Mouse (Mus musculus) cerebellum, adult 2 months (tissue): ENCODE data around the gene Cr1l. TPM values are rescaled to one million over a fixed set of nuclear protein-coding genes. Genes with fewer than 3 reads are reported as not detected.
A peak's percentile ranks its signal among the peaks of the same experiment; 100 is the strongest.

Experiments
- DNase-seq, 2 experiments: peaks; one replicate each; pipeline ENCODE4 v3.0.0; 2021
- H3K27ac ChIP-seq: fragments of 200-500 bp; 2 replicates; pipeline ENCODE4 v1.5.1; 2012; ENCODE audit warnings: low read length, control low read depth, inconsistent platforms; ENCODE audit not compliant: insufficient read depth
- H3K27me3 ChIP-seq: fragments of 200-500 bp; 2 replicates; pipeline ENCODE4 v1.6.1; 2012; ENCODE audit warnings: inconsistent platforms, mild to moderate bottlenecking, low read length, moderate library complexity; ENCODE audit not compliant: control insufficient read depth, insufficient read depth
- H3K4me1 ChIP-seq: fragments of 200-500 bp; 2 replicates; pipeline ENCODE4 v1.6.1; 2011; ENCODE audit warnings: low read length; ENCODE audit not compliant: control insufficient read depth, insufficient read depth
- H3K4me3 ChIP-seq: fragments of 200-500 bp; replicated peaks from 2 replicates; pipeline ENCODE3; 2011; ENCODE audit warnings: mild to moderate bottlenecking, low read depth, low read length, control low read depth; ENCODE audit not compliant: insufficient read depth
- CTCF ChIP-seq: fragments of 200-500 bp; IDR thresholded peaks from 2 replicates; pipeline ENCODE4 v1.5.1; 2011; ENCODE audit warnings: low read depth, mild to moderate bottlenecking, control low read depth, low read length, moderate library complexity, borderline replicate concordance; ENCODE audit not compliant: insufficient read depth
- POLR2A ChIP-seq: fragments of 200-500 bp; IDR thresholded peaks from 2 replicates; pipeline ENCODE4 v1.6.1; 2011; ENCODE audit warnings: low read length, control low read depth, borderline replicate concordance; ENCODE audit not compliant: insufficient read depth
- WGBS: fragments of 180-500 bp; shearing (Covaris S2); methylation state at CpG from one replicate; pipeline ENCODE4 v1.1.7; 2018; 5-methylcytosine and 5-hydroxymethylcytosine counted together
- polyA plus RNA-seq: library from polyadenylated mRNA; depleted of rRNA; stranded (reverse); fragments of >200 nt; gene quantifications from 2 replicates; pipeline ENCODE4 v1.2.3, GENCODE M21; 2012; rRNA removed

Cr1l gene
- polyA plus RNA-seq: 26.6 and 29.0 TPM in 2 replicates

GRCm38 (mm10) chr1:195130953-195131674 is at the start of gene Cr1l:
TSS of gene Cr1l (minus strand) at chr1:195131586.
- H3K4me3 ChIP-seq: peak within 1 kb of the TSS; percentile 79
- under 1% methylated on average over 31 of the region's 31 CpGs for WGBS
- H3K27me3 ChIP-seq: no peaks in the 10 kb centered on the region
- H3K27ac ChIP-seq: peak within 1 kb of the TSS; percentile 70; the same call in 1 of the 2 replicates
- DNase-seq: peak; percentile 86
- H3K4me1 ChIP-seq: no peaks in the 10 kb centered on the region
- peak; percentile 43; the same call in 1 of the 2 replicates for TF ChIP-seq POLR2A
- peak; percentile 45; the same call in 1 of the 2 replicates for TF ChIP-seq CTCF

- H3K4me3 ChIP-seq: no peak within 1 kb of the TSS
- TF ChIP-seq CTCF (no peak), POLR2A (no peak)
- DNase-seq: peak; percentile 0 to 15
- no peaks in the 10 kb centered on the region for H3K27me3 ChIP-seq
- no peak within 1 kb of the TSS for H3K27ac ChIP-seq
- no peaks in the 10 kb centered on the region for H3K4me1 ChIP-seq
- WGBS: 8% methylated on average over 20 of the region's 20 CpGs
Measured at GRCm38 (mm10) chr1:195175980-195176931, 44.9 kb upstream of the Cr1l start, which contains the start of gene Cr2. TSS of gene Cr2 (minus strand) at chr1:195176716.

GRCm38 (mm10) chr1:195164996-195165755 is 33.8 kb upstream of the Cr1l start:
- no peak for DNase-seq
- no peak for TF ChIP-seq CTCF
- no peak for TF ChIP-seq POLR2A
- 78% methylated on average over 9 of the region's 9 CpGs for WGBS

GRCm38 (mm10) chr1:195132070-195132469 is 684 bp upstream of the Cr1l start:
- H3K27me3 ChIP-seq: no peaks in the 10 kb centered on the region
- H3K4me1 ChIP-seq: no peaks in the 10 kb centered on the region
- no peak overlapping the region for H3K27ac ChIP-seq
- TF ChIP-seq CTCF: no peak
- TF ChIP-seq POLR2A: no peak
- 51% methylated on average over 3 of the region's 3 CpGs for WGBS
- peak in 1 of 2 experiments; percentile 10 for DNase-seq
- H3K4me3 ChIP-seq: no peak overlapping the region

More at GRCm38 (mm10) chr1:195164996-195165755, 33.8 kb upstream of the Cr1l start:
- Histone ChIP-seq H3K4me3 (no peak overlapping the region), H3K27me3 (no peaks in the 10 kb centered on the region), H3K4me1 (no peaks in the 10 kb centered on the region), H3K27ac (no peak overlapping the region)

- TF ChIP-seq CTCF: no peak
- TF ChIP-seq POLR2A: no peak
- Histone ChIP-seq H3K4me3 (peak overlapping the region; percentile 79), H3K27me3 (no peaks in the 10 kb centered on the region), H3K27ac (no peak overlapping the region), H3K4me1 (no peaks in the 10 kb centered on the region)
- whole genome bisulfite sequencing: 29% methylated on average over 4 of the region's 4 CpGs
- DNase-seq: no peak
Measured at GRCm38 (mm10) chr1:195131675-195132015, 259 bp upstream of the Cr1l start.

GRCm38 (mm10) chr1:195130479-195130878 is 907 bp downstream of the Cr1l start:
- Histone ChIP-seq H3K27me3 (no peaks in the 10 kb centered on the region), H3K27ac (no peak overlapping the region), H3K4me1 (no peaks in the 10 kb centered on the region), H3K4me3 (peak overlapping the region; percentile 79)
- DNase-seq: no peak
- WGBS: 14% methylated on average over 2 of the region's 2 CpGs
- TF ChIP-seq POLR2A: no peak
- no peak for TF ChIP-seq CTCF

- WGBS: 58% methylated on average over 1 of the region's 1 CpGs
- Histone ChIP-seq H3K4me1 (no peaks in the 10 kb centered on the region), H3K27me3 (no peaks in the 10 kb centered on the region), H3K4me3 (no peak overlapping the region), H3K27ac (no peak overlapping the region)
- TF ChIP-seq POLR2A: no peak
- TF ChIP-seq CTCF: no peak
- DNase-seq: no peak
Measured at GRCm38 (mm10) chr1:195129867-195130266, 1.5 kb downstream of the Cr1l start.

GRCm38 (mm10) chr1:195114414-195114813 is 17.0 kb downstream of the Cr1l start:
- Histone ChIP-seq H3K27me3 (no peaks in the 10 kb centered on the region), H3K4me1 (no peaks in the 10 kb centered on the region), H3K4me3 (no peak overlapping the region), H3K27ac (no peak overlapping the region)
- WGBS: 91% methylated on average over 1 of the region's 1 CpGs
- no peak for TF ChIP-seq POLR2A
- TF ChIP-seq CTCF: no peak
- DNase-seq: no peak
